Mouse (Mus musculus): Measurements from ENCODE around the gene Nek3.
A peak's percentile ranks its signal among the peaks of the same experiment; 100 is the strongest.

GRCm38 (mm10) chr8:22193432-22194010 lies 27.3 kb upstream of the Nek3 start:
- TF ChIP-seq CTCF (IDR thresholded peaks at IDR 0.05; ENCODE audit: control insufficient read depth, insufficient read depth, insufficient read length): no peak
- TF ChIP-seq CEBPB (IDR thresholded peaks at IDR 0.05; ENCODE audit: low read depth): peak; percentile 69
- no peak for TF ChIP-seq USF1 (IDR thresholded peaks at IDR 0.05; ENCODE audit: low read depth)
- TF ChIP-seq MAX (IDR thresholded peaks at IDR 0.05): no peak
- no peak for TF ChIP-seq FOSL1 (IDR thresholded peaks at IDR 0.05; ENCODE audit: insufficient read depth, low read length, poor library complexity, severe bottlenecking)
- TF ChIP-seq MYOG (IDR thresholded peaks at IDR 0.05; ENCODE audit: control insufficient read depth, extremely low read depth, insufficient read length): no peak
